Mouse (Mus musculus) forebrain, embryonic 15.5 days (tissue): Measurements from ENCODE around the gene Vash1. TPM values are rescaled to one million over a fixed set of nuclear protein-coding genes. Genes with fewer than 3 reads are reported as not detected.
A peak's percentile ranks its signal among the peaks of the same experiment; 100 is the strongest.

Source experiments
- ATAC-seq: fragments of 200-750 bp; cut with Nextera tagmentation; replicated peaks from 2 replicates; pipeline ENCODE4 v1.8.0; 2017; ENCODE audit warnings: mild to moderate bottlenecking, moderate TSS enrichment, moderate library complexity
- H3K27ac ChIP-seq: fragments of 300-500 bp; sonication (generic); replicated peaks from 2 replicates; pipeline ENCODE4 v1.5.1; 2015; ENCODE audit warnings: mild to moderate bottlenecking, inconsistent platforms
- H3K27me3 ChIP-seq: fragments of 300-500 bp; sonication (generic); 2 replicates; pipeline ENCODE4 v1.6.1; 2015; ENCODE audit warnings: inconsistent platforms
- H3K36me3 ChIP-seq: fragments of 300-500 bp; sonication (generic); 2 replicates; pipeline ENCODE4 v1.6.1; 2015; ENCODE audit warnings: mild to moderate bottlenecking, inconsistent platforms
- H3K4me1 ChIP-seq: fragments of 300-500 bp; sonication (generic); 2 replicates; pipeline ENCODE4 v1.6.1; 2015; ENCODE audit warnings: inconsistent platforms
- H3K4me2 ChIP-seq: fragments of 300-500 bp; sonication (generic); replicated peaks from 2 replicates; pipeline ENCODE4 v1.6.1; 2015; ENCODE audit warnings: mild to moderate bottlenecking, inconsistent platforms
- H3K4me3 ChIP-seq: fragments of 300-500 bp; sonication (generic); 2 replicates; pipeline ENCODE4 v1.5.1; 2015; ENCODE audit warnings: mild to moderate bottlenecking, inconsistent platforms
- H3K9ac ChIP-seq: fragments of 300-500 bp; sonication (generic); replicated peaks from 2 replicates; pipeline ENCODE4 v1.6.1; 2015; ENCODE audit warnings: mild to moderate bottlenecking, inconsistent platforms
- H3K9me3 ChIP-seq: fragments of 300-500 bp; sonication (generic); 2 replicates; pipeline ENCODE4 v1.6.1; 2016; ENCODE audit warnings: inconsistent platforms
- WGBS: fragments of 180-500 bp; shearing (Covaris S2); methylation state at CpG from one replicate; pipeline ENCODE4 v1.1.7; 2015; ENCODE audit warnings: mixed read lengths; 5-methylcytosine and 5-hydroxymethylcytosine counted together
- polyA plus RNA-seq: library from polyadenylated mRNA; unstranded; fragments of >200 nt; fragmentation: Nextera tagmentation; extraction: Ambion mirVana; gene quantifications from 2 replicates; pipeline ENCODE4 v1.2.1, GENCODE M21; 2015

The Vash1 gene
- polyA plus RNA-seq, 1 experiment from 2014 or later = 42.8 TPM

DNA sequence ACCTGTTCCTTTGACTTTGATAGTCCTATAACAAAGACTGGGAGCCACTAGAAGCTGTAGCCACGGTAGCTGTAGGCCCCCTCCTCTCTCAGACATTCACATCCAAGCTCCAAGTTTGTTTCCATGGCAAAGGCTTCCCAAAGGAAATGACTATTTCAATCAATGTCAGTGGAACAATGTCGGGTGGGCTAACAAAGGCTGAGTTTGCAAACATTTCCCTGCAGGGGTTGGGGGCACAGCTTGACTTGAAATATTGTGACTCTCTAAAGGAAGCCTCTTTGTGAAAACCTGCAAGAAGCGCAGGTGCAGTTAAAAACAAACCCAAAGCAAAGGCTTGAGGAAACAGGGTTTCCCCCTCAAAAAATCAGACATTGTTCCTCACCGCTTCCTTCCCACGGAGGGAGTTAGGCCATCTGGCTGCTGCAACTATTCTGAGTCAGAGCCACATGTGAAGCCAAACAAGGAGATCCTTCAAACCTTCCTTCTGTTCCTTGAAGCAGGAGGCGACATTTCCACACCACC, 19.0 kb upstream of the Vash1 start:
- Histone ChIP-seq H3K27me3 (no peaks in the 10 kb centered on the region), H3K9me3 (no peaks in the 10 kb centered on the region), H3K4me1 (peaks cover 8% of the 10 kb centered on the region), H3K9ac (no peak overlapping the region), H3K27ac (0 out of 2 replicates have a peak overlapping the region, but pooled peaks have one; percentile 18), H3K36me3 (no peaks in the 10 kb centered on the region), H3K4me3 (no peak overlapping the region), H3K4me2 (no peak overlapping the region)
- ATAC-seq = no peak
- 11% methylated on average over 6 of the region's 6 CpGs for WGBS

DNA sequence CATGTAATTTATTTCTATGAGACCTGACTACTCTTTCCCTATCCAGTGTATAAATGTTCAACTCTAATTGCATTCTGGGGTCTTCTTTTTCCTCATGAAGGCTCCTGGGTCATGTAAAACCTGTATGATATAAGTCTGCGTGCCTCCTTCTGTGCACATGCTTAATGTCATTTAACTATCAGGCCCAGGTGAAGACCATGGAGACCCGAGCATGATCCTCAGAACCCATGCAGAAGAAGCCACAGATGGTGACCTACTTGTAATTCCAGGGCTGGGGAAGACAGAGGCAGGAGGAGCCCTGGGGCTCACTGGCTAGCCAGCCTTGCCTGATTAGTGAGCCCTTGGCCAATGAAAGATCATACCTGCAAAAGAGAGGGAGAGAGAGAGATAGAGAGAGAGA, 18.0 kb upstream of the Vash1 start:
- Histone ChIP-seq H3K9me3 (no peaks in the 10 kb centered on the region), H3K27me3 (no peaks in the 10 kb centered on the region), H3K4me3 (no peak overlapping the region), H3K4me2 (no peak overlapping the region), H3K4me1 (peaks cover 8% of the 10 kb centered on the region), H3K27ac (no peak overlapping the region), H3K36me3 (no peaks in the 10 kb centered on the region), H3K9ac (no peak overlapping the region)
- no peak for ATAC-seq
- 85% methylated on average over 2 of the region's 2 CpGs for WGBS

DNA sequence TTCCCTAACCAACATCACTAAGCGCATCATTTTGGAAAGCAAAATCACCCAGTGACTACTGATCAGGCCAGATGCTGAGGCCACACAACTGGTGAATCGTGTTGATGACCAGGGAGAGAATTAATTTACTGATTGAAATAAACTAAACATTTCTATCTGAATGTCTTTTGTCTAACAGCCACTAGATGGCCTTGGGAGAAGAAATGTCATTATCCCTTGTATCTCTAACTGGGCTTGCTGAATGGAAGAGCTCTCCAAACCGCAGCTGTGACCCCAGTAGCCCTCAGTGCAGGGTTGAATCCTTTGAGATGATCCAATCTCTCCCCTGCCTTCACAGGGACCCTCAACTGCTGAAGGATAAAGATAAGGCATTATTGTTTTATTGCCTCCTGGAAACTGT, 12.8 kb upstream of the Vash1 start:
- WGBS = 60% methylated on average over 3 of the region's 3 CpGs
- no peak overlapping the region for H3K9ac ChIP-seq
- H3K4me2 ChIP-seq = no peak overlapping the region
- ATAC-seq = no peak
- H3K27me3 ChIP-seq = no peaks in the 10 kb centered on the region
- H3K9me3 ChIP-seq = no peaks in the 10 kb centered on the region
- H3K27ac ChIP-seq = no peak overlapping the region
- H3K36me3 ChIP-seq = no peaks in the 10 kb centered on the region
- no peaks in the 10 kb centered on the region for H3K4me1 ChIP-seq
- H3K4me3 ChIP-seq = no peak overlapping the region

DNA sequence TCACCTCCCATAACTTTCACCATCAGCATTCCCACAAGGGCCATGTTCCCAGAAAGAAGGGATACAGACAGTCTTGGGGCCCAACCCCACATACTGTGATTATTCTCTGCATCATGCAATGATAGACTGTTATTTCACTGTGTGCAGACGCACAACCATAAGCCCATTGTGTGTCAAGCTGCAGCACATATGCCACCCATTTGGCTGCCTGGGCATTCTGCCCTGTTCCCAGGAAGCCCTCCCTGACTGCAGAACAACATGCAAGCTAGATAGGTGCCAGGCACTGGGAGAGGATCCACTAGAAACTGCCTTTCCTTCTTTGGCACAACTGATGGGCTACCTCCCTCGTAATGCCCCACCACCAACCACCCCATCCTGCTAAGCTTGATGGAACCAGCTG, 10.1 kb upstream of the Vash1 start:
- Histone ChIP-seq H3K27ac (0 out of 2 replicates have a peak overlapping the region, but pooled peaks have one; percentile 32), H3K4me3 (no peak overlapping the region), H3K36me3 (no peaks in the 10 kb centered on the region), H3K4me2 (no peak overlapping the region), H3K9me3 (no peaks in the 10 kb centered on the region), H3K27me3 (no peaks in the 10 kb centered on the region), H3K9ac (no peak overlapping the region), H3K4me1 (no peaks in the 10 kb centered on the region)
- peak; percentile 63; the same call in 1 of the 2 replicates for ATAC-seq
- WGBS = 62% methylated on average over 2 of the region's 2 CpGs

DNA sequence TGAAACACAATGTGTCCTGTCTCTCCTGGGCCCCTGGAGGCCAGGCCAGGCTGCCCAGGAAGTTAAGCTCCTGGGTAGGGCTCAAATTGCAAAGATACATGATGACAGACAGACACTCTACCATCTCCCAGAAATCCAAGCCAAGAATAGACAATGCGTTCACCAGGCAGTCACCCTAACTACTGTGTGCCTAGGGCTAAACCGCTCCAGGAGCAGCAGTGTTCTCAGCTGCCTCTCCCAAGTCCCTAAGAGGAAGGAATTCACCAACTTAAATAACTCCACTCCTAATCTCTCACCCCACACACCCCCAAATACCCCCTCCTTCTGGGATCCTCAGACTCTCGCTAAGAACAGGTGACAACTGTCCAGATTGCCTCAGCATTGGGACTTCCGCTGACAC, 6.4 kb upstream of the Vash1 start:
- Histone ChIP-seq H3K36me3 (no peaks in the 10 kb centered on the region), H3K4me1 (no peaks in the 10 kb centered on the region), H3K27me3 (no peaks in the 10 kb centered on the region), H3K4me2 (no peak overlapping the region), H3K9ac (no peak overlapping the region), H3K4me3 (no peak overlapping the region), H3K27ac (no peak overlapping the region), H3K9me3 (no peaks in the 10 kb centered on the region)
- ATAC-seq = no peak
- 90% methylated on average over 4 of the region's 4 CpGs for WGBS

DNA sequence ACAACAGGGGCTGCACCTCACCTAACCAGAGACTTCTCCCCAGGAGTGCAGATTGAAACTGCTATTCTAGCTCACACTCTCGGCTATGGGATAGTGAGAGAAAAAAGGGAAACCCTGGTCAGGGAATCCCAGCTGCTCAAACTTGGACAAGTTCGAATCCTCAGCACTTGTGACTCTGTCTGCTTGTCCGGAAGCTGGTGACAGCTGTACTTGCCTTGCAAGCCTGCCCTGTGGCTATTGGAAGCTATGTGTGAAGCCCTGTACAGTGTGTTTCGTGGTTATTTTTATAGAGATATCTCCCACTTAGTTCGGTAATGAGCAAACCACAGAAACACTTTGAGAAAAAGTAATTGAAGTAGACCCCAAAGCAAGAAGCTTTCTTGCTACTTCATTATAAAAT, 6.0 kb upstream of the Vash1 start:
- Histone ChIP-seq H3K4me1 (no peaks in the 10 kb centered on the region), H3K27me3 (no peaks in the 10 kb centered on the region), H3K27ac (no peak overlapping the region), H3K9me3 (no peaks in the 10 kb centered on the region), H3K36me3 (no peaks in the 10 kb centered on the region), H3K4me2 (no peak overlapping the region), H3K9ac (no peak overlapping the region), H3K4me3 (no peak overlapping the region)
- ATAC-seq = no peak
- WGBS = 79% methylated on average over 5 of the region's 5 CpGs

DNA sequence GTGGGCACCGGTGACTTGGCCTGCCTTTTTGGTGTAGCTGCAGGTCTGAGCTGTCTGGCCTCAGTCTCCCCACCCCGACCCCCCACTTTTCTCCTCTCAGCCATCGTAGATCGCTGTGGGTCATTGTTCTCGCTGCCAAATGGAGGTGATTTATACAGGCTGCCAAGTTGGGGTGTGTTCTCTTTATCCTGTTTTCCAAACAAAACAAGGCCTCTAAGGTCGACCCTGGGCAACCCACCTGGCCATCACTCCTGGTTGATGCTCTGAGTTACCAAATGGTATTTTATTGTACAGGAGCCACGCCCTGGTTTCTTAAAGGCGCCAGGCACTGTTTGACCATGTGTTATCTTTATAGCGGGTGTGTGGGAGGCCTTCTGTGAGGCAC, 1.0 kb downstream of the Vash1 start:
- 3% methylated on average over 9 of the region's 9 CpGs for WGBS

DNA sequence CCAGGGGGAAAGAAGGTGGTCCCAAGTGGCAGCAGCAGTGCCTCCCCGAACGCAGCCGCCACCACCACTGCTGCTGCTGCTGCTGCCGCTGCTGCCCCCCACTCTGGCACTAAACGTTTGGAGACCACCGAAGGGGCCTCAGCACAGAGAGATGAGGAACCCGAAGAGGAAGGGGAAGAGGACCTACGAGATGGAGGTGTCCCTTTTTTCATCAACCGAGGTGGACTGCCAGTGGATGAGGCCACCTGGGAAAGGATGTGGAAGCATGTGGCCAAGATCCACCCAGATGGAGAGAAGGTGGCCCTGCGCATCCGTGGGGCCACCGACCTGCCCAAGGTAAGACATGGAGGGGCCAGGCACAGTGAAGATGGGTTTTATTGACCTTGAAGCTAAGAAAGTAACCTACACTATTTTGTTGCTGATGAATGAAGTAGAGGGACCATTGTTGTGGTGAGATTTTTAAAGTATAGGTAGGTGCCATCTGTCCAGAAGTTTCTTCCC, 1.5 kb downstream of the Vash1 start:
- no peaks in the 10 kb centered on the region for H3K27me3 ChIP-seq
- H3K4me3 ChIP-seq = peak overlapping the region; percentile 69
- H3K4me2 ChIP-seq = peak overlapping the region; percentile 76
- peak overlapping the region; percentile 99 for H3K9ac ChIP-seq
- 21% methylated on average over 12 of the region's 12 CpGs for WGBS
- H3K36me3 ChIP-seq = no peaks in the 10 kb centered on the region
- ATAC-seq = no peak
- peaks cover 40% of the 10 kb centered on the region for H3K4me1 ChIP-seq
- no peaks in the 10 kb centered on the region for H3K9me3 ChIP-seq
- peak overlapping the region; percentile 96 for H3K27ac ChIP-seq

More for the DNA sequence above, 1.0 kb downstream of the Vash1 start:
- peaks cover 37% of the 10 kb centered on the region for H3K4me1 ChIP-seq
- ATAC-seq = peak; percentile 15
- H3K4me3 ChIP-seq = peak overlapping the region; percentile 69
- H3K27me3 ChIP-seq = no peaks in the 10 kb centered on the region
- H3K4me2 ChIP-seq = peak overlapping the region; percentile 76
- H3K36me3 ChIP-seq = no peaks in the 10 kb centered on the region
- peak overlapping the region; percentile 99 for H3K9ac ChIP-seq
- H3K27ac ChIP-seq = peak overlapping the region; percentile 96
- H3K9me3 ChIP-seq = no peaks in the 10 kb centered on the region

DNA sequence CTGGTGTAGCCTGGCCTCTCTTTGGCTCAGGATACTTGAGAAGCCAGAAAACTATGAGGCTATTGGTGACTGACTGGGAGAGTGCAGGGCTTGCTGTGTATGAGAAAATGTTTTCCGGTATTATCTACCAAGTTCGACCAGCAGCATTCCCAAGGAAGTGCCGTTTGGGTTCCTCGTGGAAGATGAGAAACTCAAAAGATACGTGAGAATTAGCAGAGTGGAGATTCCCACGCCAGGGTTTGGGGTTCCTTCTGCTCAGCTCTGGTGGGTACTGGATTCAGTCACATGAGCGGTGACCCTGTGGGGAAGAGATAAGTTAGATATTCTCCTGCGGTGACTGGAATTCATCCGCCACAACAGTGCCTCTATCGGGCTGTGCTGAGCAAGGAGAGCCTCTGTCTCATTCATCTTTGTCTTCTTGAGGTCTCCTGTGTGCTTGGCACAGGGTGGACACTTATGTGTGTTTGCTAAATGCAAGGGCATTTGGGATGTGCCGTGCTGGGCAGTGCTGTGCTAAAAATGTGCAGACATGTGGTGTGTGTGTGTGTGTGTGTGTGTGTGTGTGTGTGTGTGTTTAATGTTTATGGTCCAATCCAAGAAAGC, 2.2 kb downstream of the Vash1 start:
- Histone ChIP-seq H3K4me2 (peak overlapping the region; percentile 76), H3K9ac (peak overlapping the region; percentile 99), H3K27ac (peak overlapping the region; percentile 96), H3K27me3 (no peaks in the 10 kb centered on the region), H3K36me3 (no peaks in the 10 kb centered on the region), H3K4me3 (peak overlapping the region; percentile 69), H3K9me3 (no peaks in the 10 kb centered on the region), H3K4me1 (peaks cover 45% of the 10 kb centered on the region)
- WGBS = 35% methylated on average over 11 of the region's 11 CpGs
- ATAC-seq = peak; percentile 12; the same call in 1 of the 2 replicates

DNA sequence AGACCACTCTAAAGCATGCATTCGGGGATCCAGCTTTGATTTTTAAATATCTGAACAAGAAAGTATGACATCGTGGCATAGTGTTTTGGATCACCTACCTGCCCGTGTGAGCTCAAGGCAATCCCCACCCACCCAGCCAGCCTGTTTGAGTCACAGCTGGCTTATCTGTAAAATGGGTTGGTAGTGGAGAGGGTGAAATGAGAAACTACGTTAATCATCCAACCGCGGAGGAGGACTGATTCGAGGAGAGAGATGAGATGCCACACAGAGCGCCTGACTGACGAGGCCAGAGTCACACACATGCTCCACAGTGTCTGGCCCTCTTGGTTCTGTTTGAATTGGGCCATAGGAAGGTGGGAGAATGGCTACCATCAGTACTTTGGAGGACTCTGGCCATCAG, 3.1 kb downstream of the Vash1 start:
- Histone ChIP-seq H3K4me1 (peaks cover 52% of the 10 kb centered on the region), H3K36me3 (peaks cover 7% of the 10 kb centered on the region), H3K4me2 (peak overlapping the region; percentile 76), H3K9ac (no peak overlapping the region), H3K27me3 (no peaks in the 10 kb centered on the region), H3K27ac (0 out of 2 replicates have a peak overlapping the region, but pooled peaks have one; percentile 23), H3K9me3 (no peaks in the 10 kb centered on the region), H3K4me3 (peak overlapping the region; percentile 69)
- 83% methylated on average over 9 of the region's 9 CpGs for WGBS
- no peak for ATAC-seq

DNA sequence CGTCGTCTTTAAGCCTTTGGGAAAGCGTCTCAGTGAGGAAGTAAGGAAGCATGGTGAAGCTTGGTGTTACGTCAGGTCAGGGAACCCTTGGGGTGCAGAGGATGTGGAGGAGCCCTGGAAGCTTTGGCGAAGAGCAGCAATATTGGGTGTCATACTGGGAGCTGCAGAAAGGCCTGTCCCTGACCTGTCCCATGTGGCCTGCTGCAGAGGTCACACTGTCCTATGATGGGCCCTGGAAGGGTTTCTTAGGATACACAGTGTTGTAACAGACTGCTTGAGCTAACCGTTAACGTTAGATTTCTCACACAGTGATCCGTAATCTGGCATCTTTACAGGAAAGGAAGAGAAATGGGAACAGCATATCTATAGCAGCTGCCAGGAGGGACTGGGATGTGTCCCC, 3.7 kb downstream of the Vash1 start:
- Histone ChIP-seq H3K9ac (no peak overlapping the region), H3K4me3 (peak overlapping the region; percentile 69)

DNA sequence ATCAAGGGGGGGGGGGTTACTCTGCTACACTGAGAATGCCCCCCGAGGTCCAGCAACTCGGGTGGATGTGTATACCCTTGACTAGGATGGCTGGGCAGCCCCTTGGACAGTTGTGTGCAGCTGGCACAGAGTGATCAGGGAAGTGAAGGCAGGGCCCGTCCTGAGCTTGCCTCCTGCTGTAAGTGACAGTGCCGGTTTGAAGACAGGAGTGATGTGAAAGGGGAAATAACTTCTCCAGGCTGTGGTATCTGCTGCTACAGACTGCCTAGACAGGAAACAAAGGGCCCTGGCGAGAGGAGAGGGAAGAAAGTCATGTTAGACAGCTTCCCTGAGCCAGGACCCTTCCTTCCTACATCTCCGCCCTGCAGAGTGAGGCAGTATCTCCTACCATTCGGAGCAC, 5.2 kb downstream of the Vash1 start:
- Histone ChIP-seq H3K27ac (no peak overlapping the region), H3K4me3 (no peak overlapping the region), H3K9ac (no peak overlapping the region), H3K9me3 (no peaks in the 10 kb centered on the region), H3K27me3 (no peaks in the 10 kb centered on the region), H3K36me3 (peaks cover 23% of the 10 kb centered on the region), H3K4me2 (peak overlapping the region; percentile 76; the same call in 1 of the 2 replicates), H3K4me1 (peaks cover 50% of the 10 kb centered on the region)
- no peak for ATAC-seq
- 79% methylated on average over 7 of the region's 7 CpGs for WGBS

More for the DNA sequence above, 3.7 kb downstream of the Vash1 start:
- H3K27me3 ChIP-seq = no peaks in the 10 kb centered on the region
- no peak for ATAC-seq
- H3K4me1 ChIP-seq = peaks cover 53% of the 10 kb centered on the region
- 66% methylated on average over 8 of the region's 8 CpGs for WGBS
- peaks cover 11% of the 10 kb centered on the region for H3K36me3 ChIP-seq
- no peaks in the 10 kb centered on the region for H3K9me3 ChIP-seq
- peak overlapping the region; percentile 76 for H3K4me2 ChIP-seq
- no peak overlapping the region; the same call in 1 of the 2 replicates for H3K27ac ChIP-seq
